Mouse (Mus musculus) heart, postnatal 0 days (tissue): ENCODE measurements at regions not wholly inside any gene's neighbourhood (a gene's known extent, or its start where the extent isn't known, plus 50 kb on each side); places are given as distances from the start of the nearest gene placed in this dataset.

Source experiments
- ATAC-seq: fragments of 200-750 bp; cut with Nextera tagmentation; 2 replicates; pipeline ENCODE4 v1.8.0; 2017; ENCODE audit warnings: low read depth, moderate number of reproducible peaks, moderate library complexity; ENCODE audit not compliant: insufficient read depth
- DNase-seq: peaks from one replicate; pipeline ENCODE4 v3.0.0-alpha.2; 2016; ENCODE audit warnings: low spot score
- H3K27ac ChIP-seq: fragments of 300-500 bp; sonication (generic); 2 replicates; pipeline ENCODE4 v1.5.1; 2014; ENCODE audit warnings: low read depth, mild to moderate bottlenecking
- H3K27me3 ChIP-seq: fragments of 300-500 bp; sonication (generic); 2 replicates; pipeline ENCODE4 v1.6.1; 2014; ENCODE audit warnings: low read length, mixed read lengths; ENCODE audit not compliant: control insufficient read depth, insufficient read depth
- H3K36me3 ChIP-seq: fragments of 300-500 bp; sonication (generic); replicated peaks from 2 replicates; pipeline ENCODE4 v1.6.1; 2014; ENCODE audit warnings: low read length, mixed read lengths; ENCODE audit not compliant: control insufficient read depth, insufficient read depth
- H3K4me1 ChIP-seq: fragments of 300-500 bp; sonication (generic); 2 replicates; pipeline ENCODE4 v1.6.1; 2014; ENCODE audit warnings: antibody characterized with exemption; ENCODE audit not compliant: control insufficient read depth, insufficient read depth
- H3K4me2 ChIP-seq: fragments of 300-500 bp; sonication (generic); 2 replicates; pipeline ENCODE4 v1.6.1; 2014; ENCODE audit warnings: low read depth, mild to moderate bottlenecking, low read length, moderate library complexity
- H3K4me3 ChIP-seq: fragments of 300-500 bp; sonication (generic); 2 replicates; pipeline ENCODE4 v1.5.1; 2014; ENCODE audit warnings: low read depth, low read length
- H3K9ac ChIP-seq: fragments of 300-500 bp; sonication (generic); replicated peaks from 2 replicates; pipeline ENCODE4 v1.6.1; 2014; ENCODE audit warnings: low read depth, low read length, mixed read lengths
- H3K9me3 ChIP-seq: fragments of 300-500 bp; sonication (generic); replicated peaks from 2 replicates; pipeline ENCODE4 v1.6.1; 2016; ENCODE audit warnings: low read length; ENCODE audit not compliant: control insufficient read depth
- CTCF ChIP-seq: IDR thresholded peaks from 2 replicates; pipeline ENCODE4 v1.5.1; 2016; ENCODE audit warnings: antibody characterized with exemption, control low read depth, low read depth
- EP300 ChIP-seq: IDR thresholded peaks from 2 replicates; pipeline ENCODE4 v1.6.1; 2016; ENCODE audit warnings: antibody characterized with exemption, low read depth
- WGBS: fragments of 180-500 bp; shearing (Covaris S2); extraction: QIAGEN DNeasy Blood & Tissue Kit; methylation state at CpG from one replicate; pipeline ENCODE4 v1.1.7; 2014; 5-methylcytosine and 5-hydroxymethylcytosine counted together

- Histone ChIP-seq H3K36me3 (no peaks in the 10 kb centered on the region), H3K27ac (no peak overlapping the region), H3K4me3 (no peak overlapping the region), H3K4me1 (no peaks in the 10 kb centered on the region), H3K27me3 (no peaks in the 10 kb centered on the region), H3K4me2 (no peak overlapping the region), H3K9me3 (no peaks in the 10 kb centered on the region), H3K9ac (no peak overlapping the region)
- 46% methylated on average over 2 of the region's 2 CpGs for WGBS
- ATAC-seq (no peak), DNase-seq (no peak)
- TF ChIP-seq EP300 (no peak), CTCF (no peak)
Measured at GRCm38 (mm10) chr6:102913776-102914175, 340.9 kb upstream of the Cntn3 start.

GRCm38 (mm10) chr6:102903960-102904359 is 331.1 kb upstream of the Cntn3 start:
- ATAC-seq (no peak), DNase-seq (no peak)
- Histone ChIP-seq H3K27ac (no peak overlapping the region), H3K9me3 (no peaks in the 10 kb centered on the region), H3K27me3 (no peaks in the 10 kb centered on the region), H3K9ac (no peak overlapping the region), H3K4me2 (no peak overlapping the region), H3K36me3 (no peaks in the 10 kb centered on the region), H3K4me1 (no peaks in the 10 kb centered on the region), H3K4me3 (no peak overlapping the region)
- no peak for TF ChIP-seq EP300
- 66% methylated on average over 5 of the region's 5 CpGs for WGBS

- H3K4me3 ChIP-seq, result no peak overlapping the region
- no peak for ATAC-seq
Measured at GRCm38 (mm10) chr6:102900407-102901110, 327.7 kb upstream of the Cntn3 start.

GRCm38 (mm10) chr6:102868404-102868803 is 295.5 kb upstream of the Cntn3 start:
- Histone ChIP-seq H3K4me1 (no peaks in the 10 kb centered on the region), H3K9ac (no peak overlapping the region), H3K27me3 (no peaks in the 10 kb centered on the region), H3K9me3 (no peaks in the 10 kb centered on the region), H3K36me3 (no peaks in the 10 kb centered on the region), H3K4me2 (no peak overlapping the region), H3K4me3 (no peak overlapping the region), H3K27ac (no peak overlapping the region)
- DNase-seq, result no peak
- ATAC-seq, result no peak
- TF ChIP-seq CTCF (no peak), EP300 (no peak)
- 62% methylated on average over 1 of the region's 1 CpGs for WGBS

More at GRCm38 (mm10) chr6:102900407-102901110, 327.7 kb upstream of the Cntn3 start:
- DNase-seq, result no peak
- H3K36me3 ChIP-seq, result no peaks in the 10 kb centered on the region
- TF ChIP-seq EP300, result no peak
- TF ChIP-seq CTCF, result no peak
- H3K4me2 ChIP-seq, result no peak overlapping the region
- no peaks in the 10 kb centered on the region for H3K9me3 ChIP-seq
- no peaks in the 10 kb centered on the region for H3K27me3 ChIP-seq
- no peak overlapping the region for H3K27ac ChIP-seq
- H3K9ac ChIP-seq, result no peak overlapping the region
- 29% methylated on average over 1 of the region's 1 CpGs for WGBS
- H3K4me1 ChIP-seq, result no peaks in the 10 kb centered on the region

- TF ChIP-seq EP300 (no peak), CTCF (peak; percentile 16)
- Histone ChIP-seq H3K27me3 (no peaks in the 10 kb centered on the region), H3K4me3 (no peak overlapping the region), H3K4me2 (no peak overlapping the region), H3K9me3 (no peaks in the 10 kb centered on the region), H3K9ac (no peak overlapping the region), H3K4me1 (no peaks in the 10 kb centered on the region), H3K27ac (no peak overlapping the region), H3K36me3 (no peaks in the 10 kb centered on the region)
- WGBS, result 22% methylated on average over 1 of the region's 1 CpGs
- no peak for DNase-seq
- ATAC-seq, result no peak
Measured at GRCm38 (mm10) chr6:102844507-102844906, 271.6 kb upstream of the Cntn3 start.

GRCm38 (mm10) chr6:102833151-102833550 is 260.2 kb upstream of the Cntn3 start:
- H3K9ac ChIP-seq, result no peak overlapping the region
- DNase-seq, result no peak
- ATAC-seq, result no peak
- 42% methylated on average over 2 of the region's 2 CpGs for WGBS
- no peaks in the 10 kb centered on the region for H3K36me3 ChIP-seq
- no peaks in the 10 kb centered on the region for H3K27me3 ChIP-seq
- H3K4me1 ChIP-seq, result no peaks in the 10 kb centered on the region
- H3K27ac ChIP-seq, result no peak overlapping the region
- no peaks in the 10 kb centered on the region for H3K9me3 ChIP-seq
- no peak overlapping the region for H3K4me2 ChIP-seq
- no peak overlapping the region for H3K4me3 ChIP-seq
- TF ChIP-seq CTCF (no peak), EP300 (no peak)
